Mouse (Mus musculus): ENCODE measurements at regions not wholly inside any gene's neighbourhood (a gene's known extent, or its start where the extent isn't known, plus 50 kb on each side); places are given as distances from the start of the nearest gene placed in this dataset.
"Not testable (repeated sequence)": the region's sequence is repeated elsewhere in the genome, so short reads cannot be mapped to it uniquely, and the experiment has no call there.

GRCm38 (mm10) chr14:53072502-53072901 is 577.0 kb upstream of the Olfr1507 start:
- not testable (repeated sequence) for H3K4me3 ChIP-seq (ENCODE audit: control insufficient read depth, low read depth, low read length)

DNA sequence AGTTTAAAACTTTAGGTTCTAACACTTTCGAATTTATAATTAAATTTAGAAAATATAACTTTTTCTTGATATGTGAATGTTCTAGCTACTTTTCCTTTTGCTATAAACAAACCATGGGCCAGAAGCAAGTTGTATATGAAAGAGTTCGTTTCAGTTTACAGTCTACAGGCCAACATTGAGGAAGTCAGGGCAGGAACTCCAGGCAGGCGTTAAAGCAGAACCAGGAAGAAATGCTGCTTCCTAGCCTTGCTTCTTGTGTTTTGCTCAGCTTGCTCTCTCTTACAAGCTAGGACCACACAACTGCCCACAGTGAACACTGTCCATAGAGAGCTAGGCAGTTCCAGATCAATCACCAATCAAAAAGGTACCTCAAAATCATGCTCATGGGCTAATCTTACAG is 558.9 kb upstream of the Olfr1507 start:
- not testable (repeated sequence) for H3K4me1 ChIP-seq (ENCODE audit: control insufficient read depth, insufficient read depth, low read length); H3K27ac ChIP-seq (ENCODE audit: control insufficient read depth, insufficient read depth, low read depth, low read length); H3K36me3 ChIP-seq (ENCODE audit: control insufficient read depth, insufficient read depth, low read length); H3K27me3 ChIP-seq (ENCODE audit: control insufficient read depth, insufficient read depth, low read length); H3K4me3 ChIP-seq (ENCODE audit: control insufficient read depth, low read depth, low read length)

More at GRCm38 (mm10) chr14:53072502-53072901, 577.0 kb upstream of the Olfr1507 start:
- not testable (repeated sequence) for H3K4me1 ChIP-seq (ENCODE audit: control insufficient read depth, insufficient read depth, low read length); H3K27me3 ChIP-seq (ENCODE audit: control insufficient read depth, insufficient read depth, low read length); H3K27ac ChIP-seq (ENCODE audit: control insufficient read depth, insufficient read depth, low read depth, low read length); H3K36me3 ChIP-seq (ENCODE audit: control insufficient read depth, insufficient read depth, low read length)

GRCm38 (mm10) chr14:53053465-53054123 is 558.0 kb upstream of the Olfr1507 start:
- H3K27me3 ChIP-seq (ENCODE audit: control insufficient read depth, insufficient read depth, low read length); H3K4me1 ChIP-seq (ENCODE audit: control insufficient read depth, insufficient read depth, low read length); H3K36me3 ChIP-seq (ENCODE audit: control insufficient read depth, insufficient read depth, low read length); H3K27ac ChIP-seq (ENCODE audit: control insufficient read depth, insufficient read depth, low read depth, low read length); H3K4me3 ChIP-seq (ENCODE audit: control insufficient read depth, low read depth, low read length): not testable (repeated sequence)

DNA sequence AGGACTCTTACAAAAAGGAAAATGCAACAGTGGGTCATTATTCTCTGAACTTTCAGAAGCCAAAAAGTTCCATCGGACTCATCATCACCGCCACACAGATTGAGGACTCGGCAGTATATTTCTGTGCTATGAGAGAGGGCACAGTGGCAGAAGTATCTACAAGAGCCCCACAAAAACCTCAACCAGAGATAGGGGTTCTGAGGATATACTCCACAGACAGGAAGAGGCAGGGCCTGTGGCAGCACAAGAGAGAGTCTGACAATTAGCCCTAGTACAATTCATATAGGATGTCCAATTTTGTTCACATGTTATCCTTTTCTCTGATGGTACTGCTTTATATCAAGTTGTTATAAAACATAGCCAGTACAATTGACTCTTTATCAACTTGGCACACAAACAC is 552.1 kb upstream of the Olfr1507 start:
- H3K27me3 ChIP-seq (ENCODE audit: control insufficient read depth, insufficient read depth, low read length); H3K36me3 ChIP-seq (ENCODE audit: control insufficient read depth, insufficient read depth, low read length); H3K27ac ChIP-seq (ENCODE audit: control insufficient read depth, insufficient read depth, low read depth, low read length); H3K4me3 ChIP-seq (ENCODE audit: control insufficient read depth, low read depth, low read length); H3K4me1 ChIP-seq (ENCODE audit: control insufficient read depth, insufficient read depth, low read length): not testable (repeated sequence)

DNA sequence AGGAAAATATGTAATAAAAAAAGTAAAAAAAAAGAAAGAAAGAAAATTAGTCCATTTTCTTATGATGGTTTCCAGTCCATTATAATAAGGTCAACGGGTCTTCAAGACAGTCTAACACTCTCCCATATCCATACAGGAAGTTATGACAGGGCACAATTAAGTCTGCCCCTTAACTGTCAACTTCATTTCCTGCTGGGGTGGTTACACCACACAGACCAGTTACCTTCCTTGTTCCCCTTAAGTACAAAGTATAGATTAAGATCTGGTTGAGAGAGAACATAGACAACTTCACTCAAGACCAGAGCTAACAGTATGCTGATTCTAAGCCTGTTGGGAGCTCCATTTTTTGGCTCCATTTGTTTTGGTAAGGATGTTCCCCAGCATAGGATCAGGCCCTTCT is 551.4 kb upstream of the Olfr1507 start:
- H3K4me1 ChIP-seq (ENCODE audit: control insufficient read depth, insufficient read depth, low read length); H3K27ac ChIP-seq (ENCODE audit: control insufficient read depth, insufficient read depth, low read depth, low read length); H3K36me3 ChIP-seq (ENCODE audit: control insufficient read depth, insufficient read depth, low read length); H3K27me3 ChIP-seq (ENCODE audit: control insufficient read depth, insufficient read depth, low read length); H3K4me3 ChIP-seq (ENCODE audit: control insufficient read depth, low read depth, low read length): not testable (repeated sequence)

DNA sequence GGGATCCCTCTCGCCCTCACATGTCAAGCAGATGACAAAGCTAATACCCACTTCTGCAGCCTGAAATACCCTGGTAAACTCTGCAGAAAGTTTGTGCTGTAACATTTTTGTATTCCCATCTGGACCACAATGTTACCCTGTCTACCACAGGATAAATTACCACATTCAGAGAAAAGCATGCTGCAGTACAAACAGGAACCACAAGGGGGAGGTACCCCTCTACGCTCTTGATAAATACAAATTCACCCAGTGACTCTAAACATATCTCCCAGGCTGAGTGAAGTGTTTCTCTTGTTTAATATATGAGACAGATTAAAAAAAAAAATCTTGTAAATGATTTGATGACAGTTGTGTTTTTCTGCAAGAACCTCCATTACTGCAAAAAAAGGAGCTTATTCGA is 549.8 kb upstream of the Olfr1507 start:
- not testable (repeated sequence) for H3K4me1 ChIP-seq (ENCODE audit: control insufficient read depth, insufficient read depth, low read length); H3K27ac ChIP-seq (ENCODE audit: control insufficient read depth, insufficient read depth, low read depth, low read length); H3K36me3 ChIP-seq (ENCODE audit: control insufficient read depth, insufficient read depth, low read length); H3K27me3 ChIP-seq (ENCODE audit: control insufficient read depth, insufficient read depth, low read length); H3K4me3 ChIP-seq (ENCODE audit: control insufficient read depth, low read depth, low read length)

DNA sequence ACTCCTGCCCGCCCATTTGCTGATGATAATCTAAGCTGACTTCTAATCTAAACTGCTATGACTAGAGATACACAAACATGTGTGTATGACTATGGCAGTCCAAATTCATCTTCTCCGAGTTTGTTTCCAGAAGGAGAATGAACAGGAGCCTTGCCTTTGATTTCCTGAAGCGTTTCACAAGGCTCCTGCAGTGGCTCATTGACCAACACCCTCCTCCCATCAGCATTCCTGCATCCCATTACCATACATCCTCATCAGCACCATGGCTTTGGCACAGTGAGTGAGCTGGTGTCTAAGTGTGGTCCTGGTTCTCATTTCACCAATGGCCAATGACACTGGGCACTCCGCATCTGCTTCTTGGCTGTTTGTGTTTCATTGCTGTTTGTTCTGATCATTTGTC is 548.6 kb upstream of the Olfr1507 start:
- H3K27ac ChIP-seq (ENCODE audit: control insufficient read depth, insufficient read depth, low read depth, low read length); H3K4me3 ChIP-seq (ENCODE audit: control insufficient read depth, low read depth, low read length); H3K36me3 ChIP-seq (ENCODE audit: control insufficient read depth, insufficient read depth, low read length); H3K27me3 ChIP-seq (ENCODE audit: control insufficient read depth, insufficient read depth, low read length); H3K4me1 ChIP-seq (ENCODE audit: control insufficient read depth, insufficient read depth, low read length): not testable (repeated sequence)

DNA sequence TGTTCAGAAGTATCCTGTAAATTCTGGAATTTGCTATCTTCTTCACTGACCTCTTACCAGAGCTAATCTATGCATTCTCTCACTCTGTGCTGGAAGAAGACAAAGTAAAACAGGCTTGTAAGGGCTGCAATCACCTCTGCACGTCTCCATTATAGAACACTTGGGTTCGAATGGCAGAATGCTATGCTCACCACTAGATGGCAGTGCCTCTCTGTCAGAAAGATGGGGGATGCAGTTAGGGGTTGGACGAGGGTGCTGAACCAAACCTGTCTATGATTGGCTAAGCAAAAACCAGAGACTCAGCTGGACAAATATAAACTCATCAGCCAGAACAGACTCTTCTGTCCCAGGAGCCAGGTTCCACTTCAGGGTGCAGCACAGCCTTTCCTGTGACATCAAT is 546.5 kb upstream of the Olfr1507 start:
- H3K36me3 ChIP-seq (ENCODE audit: control insufficient read depth, insufficient read depth, low read length); H3K27ac ChIP-seq (ENCODE audit: control insufficient read depth, insufficient read depth, low read depth, low read length); H3K27me3 ChIP-seq (ENCODE audit: control insufficient read depth, insufficient read depth, low read length); H3K4me1 ChIP-seq (ENCODE audit: control insufficient read depth, insufficient read depth, low read length); H3K4me3 ChIP-seq (ENCODE audit: control insufficient read depth, low read depth, low read length): not testable (repeated sequence)
- TF ChIP-seq CTCF (IDR thresholded peaks at IDR 0.05; ENCODE audit: control insufficient read depth, insufficient read depth, insufficient replicate concordance, low read depth, low read length) = peak; percentile 23; the same call in 1 of the 2 replicates

DNA sequence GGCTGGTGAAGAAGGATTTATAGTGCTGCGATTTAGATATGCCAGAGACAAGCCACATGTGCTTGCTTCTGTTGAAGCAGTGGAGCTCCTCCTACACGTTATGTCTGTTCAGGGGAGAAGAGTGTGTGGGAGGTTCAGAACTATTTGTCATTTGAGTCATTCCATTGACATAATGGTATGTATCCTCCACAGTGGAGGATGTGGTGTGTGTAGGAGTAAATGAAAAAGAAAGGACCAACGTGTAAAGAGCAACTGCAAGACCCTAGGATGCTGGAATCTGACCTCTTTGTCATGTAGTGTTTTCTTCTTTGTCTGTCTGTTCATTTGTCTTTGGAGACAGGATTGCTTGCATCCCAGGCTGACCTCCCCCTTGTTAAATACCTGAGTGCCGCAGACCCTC is 543.9 kb upstream of the Olfr1507 start:
- not testable (repeated sequence) for H3K27me3 ChIP-seq (ENCODE audit: control insufficient read depth, insufficient read depth, low read length); H3K27ac ChIP-seq (ENCODE audit: control insufficient read depth, insufficient read depth, low read depth, low read length); H3K4me1 ChIP-seq (ENCODE audit: control insufficient read depth, insufficient read depth, low read length); H3K4me3 ChIP-seq (ENCODE audit: control insufficient read depth, low read depth, low read length); H3K36me3 ChIP-seq (ENCODE audit: control insufficient read depth, insufficient read depth, low read length)

DNA sequence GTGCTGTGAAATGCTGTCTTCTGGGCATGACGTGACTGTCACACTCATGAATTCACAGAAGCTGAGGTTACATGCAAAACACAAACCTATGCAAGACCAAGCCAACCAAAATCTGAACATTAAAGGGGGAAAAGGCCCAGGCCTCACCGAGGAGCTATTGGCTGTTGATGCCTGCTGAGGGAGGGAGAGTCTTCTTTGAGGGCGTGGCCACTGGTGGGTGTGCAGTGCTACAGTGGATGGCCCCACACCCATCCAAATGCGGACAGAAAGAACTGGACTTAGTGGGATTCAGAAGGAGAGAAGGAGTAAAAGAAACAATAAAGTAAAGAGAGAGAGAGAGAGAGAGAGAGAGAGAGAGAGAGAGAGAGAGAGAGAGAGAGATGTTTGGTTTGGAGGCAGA is 539.4 kb upstream of the Olfr1507 start:
- not testable (repeated sequence) for H3K4me3 ChIP-seq (ENCODE audit: control insufficient read depth, low read depth, low read length); H3K27me3 ChIP-seq (ENCODE audit: control insufficient read depth, insufficient read depth, low read length); H3K36me3 ChIP-seq (ENCODE audit: control insufficient read depth, insufficient read depth, low read length); H3K4me1 ChIP-seq (ENCODE audit: control insufficient read depth, insufficient read depth, low read length); H3K27ac ChIP-seq (ENCODE audit: control insufficient read depth, insufficient read depth, low read depth, low read length)

GRCm38 (mm10) chr14:53033221-53033620 is 537.7 kb upstream of the Olfr1507 start:
- H3K36me3 ChIP-seq (ENCODE audit: control insufficient read depth, insufficient read depth, low read length); H3K27ac ChIP-seq (ENCODE audit: control insufficient read depth, insufficient read depth, low read depth, low read length); H3K4me3 ChIP-seq (ENCODE audit: control insufficient read depth, low read depth, low read length); H3K4me1 ChIP-seq (ENCODE audit: control insufficient read depth, insufficient read depth, low read length); H3K27me3 ChIP-seq (ENCODE audit: control insufficient read depth, insufficient read depth, low read length): not testable (repeated sequence)

GRCm38 (mm10) chr14:53032498-53032897 is 536.9 kb upstream of the Olfr1507 start:
- H3K36me3 ChIP-seq (ENCODE audit: control insufficient read depth, insufficient read depth, low read length) = not testable (repeated sequence)

More at GRCm38 (mm10) chr14:53032498-53032897, 536.9 kb upstream of the Olfr1507 start:
- H3K4me1 ChIP-seq (ENCODE audit: control insufficient read depth, insufficient read depth, low read length); H3K27ac ChIP-seq (ENCODE audit: control insufficient read depth, insufficient read depth, low read depth, low read length); H3K4me3 ChIP-seq (ENCODE audit: control insufficient read depth, low read depth, low read length); H3K27me3 ChIP-seq (ENCODE audit: control insufficient read depth, insufficient read depth, low read length): not testable (repeated sequence)

All from testis, adult 2 months (tissue).